33 mouse cellular contexts compared by ENCODE assay signal in the genomic region with DNA sequence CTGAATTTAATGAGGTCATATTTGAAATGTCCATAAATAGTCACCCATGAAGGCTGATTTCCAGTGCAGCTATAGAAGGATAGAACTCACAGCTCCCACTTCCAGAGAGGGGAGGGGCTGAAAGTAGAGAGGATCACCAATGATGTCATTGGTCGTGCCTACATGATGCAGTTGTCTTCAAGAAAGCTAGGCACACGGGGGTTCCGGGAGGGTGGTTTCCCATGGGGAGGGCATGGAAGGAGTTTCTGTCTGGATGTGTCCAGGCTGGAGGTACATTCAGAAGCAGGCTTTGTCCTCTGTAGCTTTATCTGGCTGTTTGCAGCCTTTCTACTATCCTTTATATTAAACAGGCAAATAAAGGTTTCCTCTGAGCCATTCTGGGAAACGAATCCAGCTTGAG. TPM values are rescaled to one million over a fixed set of nuclear protein-coding genes. Genes with fewer than 3 reads are reported as not detected.
"Had no signal": no experiment of that assay in that cellular context is flagged by ENCODE, and none has a peak within 500 bp of the region (broad histone marks: within the 10 kb centered on the region; RNA-seq: fewer than 3 reads in every experiment).

No protein-coding gene starts in this region.

- DNase-seq: cerebellum, adult 18-20 months; cerebellum, adult 2 months; cerebellum, adult 8-10 months; cerebellum, adult 9-10 months; cerebellum, adult 9-11 months; cerebellum, postnatal 10 days; cerebellum, postnatal 14 days; cerebellum, postnatal 25 days; cerebellum, postnatal 36 days; embryo, embryonic 11 days; forebrain, postnatal 0 days; gastrocnemius, adult 2 months; gastrocnemius, postnatal 10 days; gastrocnemius, postnatal 14 days; gastrocnemius, postnatal 25 days; gastrocnemius, postnatal 36 days; heart, adult 18-20 months; heart, adult 2 months had no signal

- H3K9ac ChIP-seq: embryonic facial prominence, embryonic 12.5 days; embryonic facial prominence, embryonic 13.5 days; embryonic facial prominence, embryonic 15.5 days; forebrain, embryonic 12.5 days; forebrain, embryonic 13.5 days; forebrain, embryonic 15.5 days; forebrain, postnatal 0 days had no signal

- H3K4me3 ChIP-seq: embryonic facial prominence, embryonic 10.5 days; embryonic facial prominence, embryonic 12.5 days; embryonic facial prominence, embryonic 13.5 days; embryonic facial prominence, embryonic 15.5 days; erythroblast, embryonic 14.5 days; forebrain, embryonic 10.5 days; forebrain, embryonic 12.5 days; forebrain, embryonic 13.5 days; forebrain, embryonic 15.5 days; gastrocnemius, adult 2 months; heart, adult 2 months had no signal

- H3K27ac ChIP-seq: embryonic facial prominence, embryonic 10.5 days; embryonic facial prominence, embryonic 12.5 days; embryonic facial prominence, embryonic 13.5 days; embryonic facial prominence, embryonic 15.5 days; forebrain, embryonic 10.5 days; forebrain, embryonic 12.5 days; forebrain, embryonic 13.5 days; forebrain, embryonic 15.5 days; gastrocnemius, adult 2 months; heart, adult 2 months had no signal

- H3K27me3 ChIP-seq: embryonic facial prominence, embryonic 12.5 days; embryonic facial prominence, embryonic 15.5 days; forebrain, embryonic 15.5 days had no signal

- H3K4me2 ChIP-seq: embryonic facial prominence, embryonic 12.5 days; embryonic facial prominence, embryonic 13.5 days; embryonic facial prominence, embryonic 15.5 days; forebrain, embryonic 12.5 days; forebrain, embryonic 13.5 days; forebrain, embryonic 15.5 days had no signal

- H3K36me3 ChIP-seq: embryonic facial prominence, embryonic 10.5 days; embryonic facial prominence, embryonic 12.5 days; embryonic facial prominence, embryonic 15.5 days; forebrain, embryonic 12.5 days; forebrain, embryonic 15.5 days had no signal

- ATAC-seq: forebrain, embryonic 13.5 days; forebrain, embryonic 14.5 days; forebrain, embryonic 15.5 days; forebrain, embryonic 16.5 days; forebrain, postnatal 0 days had no signal

- H3K9me3 ChIP-seq: embryonic facial prominence, embryonic 10.5 days; embryonic facial prominence, embryonic 12.5 days; embryonic facial prominence, embryonic 13.5 days; embryonic facial prominence, embryonic 15.5 days; forebrain, embryonic 10.5 days; forebrain, embryonic 12.5 days; forebrain, embryonic 13.5 days; forebrain, embryonic 15.5 days had no signal

RNA-seq across cellular contexts. Expression of gene Zkscan16, which starts 5.0 kb away (rescaled TPM):
- total RNA-seq: common myeloid progenitor, adult 5-6 weeks; gastrocnemius, adult 18-20 months; gastrocnemius, adult 2 months; gastrocnemius, postnatal 25 days; gastrocnemius, postnatal 36 days; granulocyte monocyte progenitor cell, adult 5-6 weeks had no signal
- polyA plus RNA-seq: erythroblast, embryonic 14.5 days; heart, adult 2 months had no signal

RNA-seq across cellular contexts. Expression of gene Gm20503, which starts 54.6 kb away (rescaled TPM):
- total RNA-seq: common myeloid progenitor, adult 5-6 weeks; forebrain, postnatal 0 days; gastrocnemius, adult 18-20 months; granulocyte monocyte progenitor cell, adult 5-6 weeks had no signal
- polyA plus RNA-seq: cerebellum, adult 2 months; erythroblast, embryonic 14.5 days; gonadal fat pad, adult 2 months; heart, adult 2 months had no signal
